Mouse (Mus musculus): ENCODE measurements at regions not wholly inside any gene's neighbourhood (a gene's known extent, or its start where the extent isn't known, plus 50 kb on each side); places are given as distances from the start of the nearest gene placed in this dataset.

GRCm38 (mm10) chr13:72572846-72573245 is 55.8 kb upstream of the Irx2 start:
- no peak for TF ChIP-seq CTCF (IDR thresholded peaks at IDR 0.05)
- no peak for TF ChIP-seq EP300 (IDR thresholded peaks at IDR 0.05)
